Mouse (Mus musculus) neural tube, embryonic 14.5 days (tissue): ENCODE results near the gene Coq10a. TPM values are rescaled to one million over a fixed set of nuclear protein-coding genes. Genes with fewer than 3 reads are reported as not detected.

Source experiments
- ATAC-seq: fragments of 200-750 bp; cut with Nextera tagmentation; 2 replicates; pipeline ENCODE4 v1.8.0; 2017; ENCODE audit warnings: low read depth, mild to moderate bottlenecking, moderate TSS enrichment, moderate library complexity
- H3K27ac ChIP-seq: fragments of 300-500 bp; sonication (generic); 2 replicates; pipeline ENCODE4 v1.5.1; 2014; ENCODE audit warnings: low read depth, mild to moderate bottlenecking, control low read depth, low read length, moderate library complexity, mixed read lengths
- H3K27me3 ChIP-seq: fragments of 300-500 bp; sonication (generic); 2 replicates; pipeline ENCODE4 v1.6.1; 2014; ENCODE audit warnings: low read length; ENCODE audit not compliant: control insufficient read depth, insufficient read depth
- H3K36me3 ChIP-seq: fragments of 300-500 bp; sonication (generic); 2 replicates; pipeline ENCODE4 v1.6.1; 2014; ENCODE audit warnings: low read length, mixed read lengths; ENCODE audit not compliant: control insufficient read depth, insufficient read depth
- H3K4me1 ChIP-seq: fragments of 300-500 bp; sonication (generic); 2 replicates; pipeline ENCODE4 v1.6.1; 2014; ENCODE audit warnings: low read length; ENCODE audit not compliant: control insufficient read depth, insufficient read depth
- H3K4me2 ChIP-seq: fragments of 300-500 bp; sonication (generic); 2 replicates; pipeline ENCODE4 v1.6.1; 2014; ENCODE audit warnings: mild to moderate bottlenecking, low read depth, low read length, control low read depth
- H3K4me3 ChIP-seq: fragments of 300-500 bp; sonication (generic); 2 replicates; pipeline ENCODE4 v1.5.1; 2014; ENCODE audit warnings: low read depth, low read length, control low read depth, mixed read lengths
- H3K9ac ChIP-seq: fragments of 300-500 bp; sonication (generic); replicated peaks from 2 replicates; pipeline ENCODE4 v1.6.1; 2014; ENCODE audit warnings: low read depth, mild to moderate bottlenecking, control low read depth, low read length, mixed read lengths
- H3K9me3 ChIP-seq: fragments of 300-500 bp; sonication (generic); 2 replicates; pipeline ENCODE4 v1.6.1; 2016; ENCODE audit warnings: low read length; ENCODE audit not compliant: control insufficient read depth
- WGBS: fragments of 180-500 bp; shearing (Covaris S2); extraction: QIAGEN DNeasy Blood & Tissue Kit; methylation state at CpG from one replicate; pipeline ENCODE4 v1.1.7; 2014; 5-methylcytosine and 5-hydroxymethylcytosine counted together
- polyA plus RNA-seq: library from polyadenylated mRNA; unstranded; fragments of >200 nt; fragmentation: Nextera tagmentation; extraction: Ambion mirVana; gene quantifications from 2 replicates; pipeline ENCODE4 v1.2.1, GENCODE M21; 2014

The Coq10a gene
- polyA plus RNA-seq, 1 experiment from 2014 or later: 52.7 TPM

DNA sequence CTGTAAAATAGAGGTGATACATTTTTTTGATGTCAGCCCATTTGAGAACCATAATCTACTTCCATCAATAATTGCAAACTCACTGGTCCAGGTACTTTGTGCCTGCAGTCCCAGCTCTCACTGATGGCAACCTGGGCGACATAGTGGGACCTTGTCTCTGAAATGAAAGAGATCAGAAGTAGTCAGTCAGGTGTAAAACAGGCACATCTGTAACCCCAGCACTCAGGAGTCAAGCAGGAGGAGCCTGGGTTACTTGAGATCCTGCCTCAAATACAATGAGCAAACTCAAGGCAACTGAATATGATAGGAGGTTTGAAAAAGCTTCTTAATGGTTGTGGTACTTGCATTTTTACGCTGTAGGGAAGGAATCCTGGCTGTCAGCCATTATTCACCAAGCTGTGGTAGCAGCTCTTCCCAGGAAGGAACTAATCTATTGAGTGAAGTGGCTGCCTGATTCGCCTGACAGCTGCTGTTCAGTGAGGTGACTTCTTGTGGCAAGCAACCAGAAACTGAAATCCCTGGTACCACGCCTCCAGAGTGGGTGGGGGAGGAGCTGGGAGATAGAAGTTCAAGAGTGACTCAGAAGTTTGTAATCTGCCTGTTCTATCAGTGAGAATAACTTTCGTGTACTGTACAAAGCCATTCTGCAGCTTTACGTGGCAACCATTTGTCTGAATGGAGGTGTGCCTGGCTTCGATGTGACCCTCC, 24.1 kb downstream of the Coq10a start:
- Histone ChIP-seq H3K4me2 (no peak overlapping the region), H3K9me3 (no peaks in the 10 kb centered on the region), H3K9ac (no peak overlapping the region)

DNA sequence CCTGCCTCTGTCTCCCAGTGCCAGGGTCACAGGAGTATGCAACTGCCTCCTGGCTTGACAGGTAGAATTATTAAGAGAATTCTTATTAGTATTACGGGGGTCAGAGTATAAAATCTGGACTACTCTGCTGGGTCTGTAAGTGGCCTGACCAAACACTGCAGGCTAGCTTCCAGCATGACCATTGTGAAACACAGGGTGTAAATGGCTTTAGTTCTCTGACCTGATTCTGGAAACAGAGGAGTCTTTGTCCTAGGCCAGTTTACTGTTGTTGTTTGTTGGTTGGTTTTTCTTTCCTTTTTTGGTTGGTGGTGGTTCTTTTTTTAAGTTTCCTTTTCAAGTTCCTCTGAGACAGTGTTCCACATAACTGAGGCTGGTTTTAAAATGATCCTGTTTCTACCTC, 25.4 kb downstream of the Coq10a start:
- Histone ChIP-seq H3K27ac (no peak overlapping the region), H3K4me3 (no peak overlapping the region), H3K9me3 (no peaks in the 10 kb centered on the region), H3K4me1 (peaks cover 10% of the 10 kb centered on the region), H3K36me3 (no peaks in the 10 kb centered on the region), H3K9ac (no peak overlapping the region), H3K27me3 (no peaks in the 10 kb centered on the region), H3K4me2 (no peak overlapping the region)
- 91% methylated on average over 1 of the region's 1 CpGs for WGBS
- no peak for ATAC-seq

More for the DNA sequence above, 24.1 kb downstream of the Coq10a start:
- Histone ChIP-seq H3K4me3 (no peak overlapping the region), H3K27me3 (no peaks in the 10 kb centered on the region), H3K27ac (peak overlapping the region; percentile 8), H3K4me1 (no peaks in the 10 kb centered on the region), H3K36me3 (no peaks in the 10 kb centered on the region)
- no peak for ATAC-seq
- 59% methylated on average over 7 of the region's 7 CpGs for WGBS

DNA sequence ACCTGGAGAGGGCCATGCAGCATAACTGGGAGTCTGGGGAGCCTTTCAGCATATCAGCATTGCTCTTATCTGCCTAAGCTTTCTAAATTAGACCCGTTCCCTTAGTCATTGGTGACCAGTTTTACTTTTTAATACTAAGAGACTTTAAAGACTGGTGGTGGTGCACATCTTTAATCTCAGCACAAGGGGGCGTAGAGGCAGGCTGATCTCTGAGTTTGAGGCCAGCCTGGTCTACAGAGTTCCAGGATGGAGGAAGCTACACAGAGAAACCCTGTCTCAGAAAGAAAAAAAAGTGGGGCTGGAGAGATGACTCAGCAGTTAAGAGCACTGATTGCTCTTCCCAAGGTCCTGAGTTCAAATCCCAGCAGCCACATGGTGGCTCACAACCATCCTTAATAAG, 28.5 kb downstream of the Coq10a start:
- WGBS: 81% methylated on average over 2 of the region's 2 CpGs

DNA sequence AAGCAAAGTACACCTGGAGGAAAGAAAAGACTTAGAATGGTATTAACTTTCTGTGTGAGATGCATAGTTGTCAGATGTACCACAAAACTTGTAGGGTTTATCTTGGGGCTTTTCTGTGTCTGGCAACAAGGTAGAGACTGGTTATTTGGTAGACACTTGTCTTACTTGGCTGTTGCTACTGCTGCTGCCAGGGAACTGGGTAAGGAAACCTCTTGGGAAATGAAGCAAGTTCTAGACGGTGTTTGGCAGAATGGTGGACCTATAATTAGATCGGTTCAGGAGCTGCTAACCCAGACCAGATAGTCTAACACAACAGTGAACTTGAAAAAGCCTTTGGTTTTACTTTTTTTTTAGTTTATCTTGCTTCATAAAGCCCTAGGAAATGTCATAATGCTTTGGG, 29.8 kb downstream of the Coq10a start:
- no peaks in the 10 kb centered on the region for H3K36me3 ChIP-seq
- H3K4me2 ChIP-seq: peak overlapping the region; percentile 79
- no peak overlapping the region for H3K9ac ChIP-seq
- peak overlapping the region; percentile 79 for H3K4me3 ChIP-seq
- no peak for ATAC-seq
- H3K27ac ChIP-seq: no peak overlapping the region
- H3K9me3 ChIP-seq: no peaks in the 10 kb centered on the region
- no peaks in the 10 kb centered on the region for H3K27me3 ChIP-seq
- 67% methylated on average over 2 of the region's 2 CpGs for WGBS
- H3K4me1 ChIP-seq: peaks cover 16% of the 10 kb centered on the region

More for the DNA sequence above, 28.5 kb downstream of the Coq10a start:
- Histone ChIP-seq H3K9ac (no peak overlapping the region), H3K9me3 (no peaks in the 10 kb centered on the region), H3K4me3 (no peak overlapping the region), H3K36me3 (no peaks in the 10 kb centered on the region), H3K4me1 (peaks cover 16% of the 10 kb centered on the region), H3K4me2 (no peak overlapping the region), H3K27me3 (no peaks in the 10 kb centered on the region), H3K27ac (no peak overlapping the region)
- ATAC-seq: no peak

DNA sequence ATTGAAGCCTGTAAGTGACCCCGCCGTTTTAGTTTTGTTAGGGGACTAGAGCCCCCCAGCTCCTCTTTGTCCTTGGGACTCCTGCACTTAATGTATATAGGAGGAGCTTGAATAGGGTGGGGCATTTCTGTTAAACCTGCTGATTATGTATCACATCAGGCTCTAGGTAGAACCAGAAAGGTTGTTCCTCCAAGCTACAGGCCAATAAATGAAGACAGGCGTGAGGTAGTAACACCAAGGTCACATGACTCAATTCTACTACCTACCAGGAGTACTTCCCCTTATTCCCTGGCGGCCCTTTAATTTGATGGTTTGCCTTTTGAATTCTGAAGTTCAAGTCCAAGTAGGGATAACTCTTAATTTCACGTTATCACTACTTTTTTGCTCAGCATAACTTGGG, 30.4 kb downstream of the Coq10a start:
- H3K4me1 ChIP-seq: peaks cover 16% of the 10 kb centered on the region
- peak overlapping the region; percentile 79 for H3K4me3 ChIP-seq
- H3K27ac ChIP-seq: no peak overlapping the region
- ATAC-seq: no peak
- H3K27me3 ChIP-seq: no peaks in the 10 kb centered on the region
- H3K4me2 ChIP-seq: peak overlapping the region; percentile 79
- no peaks in the 10 kb centered on the region for H3K9me3 ChIP-seq
- peak overlapping the region; percentile 76 for H3K9ac ChIP-seq
- H3K36me3 ChIP-seq: no peaks in the 10 kb centered on the region
- WGBS: 24% methylated on average over 5 of the region's 5 CpGs

DNA sequence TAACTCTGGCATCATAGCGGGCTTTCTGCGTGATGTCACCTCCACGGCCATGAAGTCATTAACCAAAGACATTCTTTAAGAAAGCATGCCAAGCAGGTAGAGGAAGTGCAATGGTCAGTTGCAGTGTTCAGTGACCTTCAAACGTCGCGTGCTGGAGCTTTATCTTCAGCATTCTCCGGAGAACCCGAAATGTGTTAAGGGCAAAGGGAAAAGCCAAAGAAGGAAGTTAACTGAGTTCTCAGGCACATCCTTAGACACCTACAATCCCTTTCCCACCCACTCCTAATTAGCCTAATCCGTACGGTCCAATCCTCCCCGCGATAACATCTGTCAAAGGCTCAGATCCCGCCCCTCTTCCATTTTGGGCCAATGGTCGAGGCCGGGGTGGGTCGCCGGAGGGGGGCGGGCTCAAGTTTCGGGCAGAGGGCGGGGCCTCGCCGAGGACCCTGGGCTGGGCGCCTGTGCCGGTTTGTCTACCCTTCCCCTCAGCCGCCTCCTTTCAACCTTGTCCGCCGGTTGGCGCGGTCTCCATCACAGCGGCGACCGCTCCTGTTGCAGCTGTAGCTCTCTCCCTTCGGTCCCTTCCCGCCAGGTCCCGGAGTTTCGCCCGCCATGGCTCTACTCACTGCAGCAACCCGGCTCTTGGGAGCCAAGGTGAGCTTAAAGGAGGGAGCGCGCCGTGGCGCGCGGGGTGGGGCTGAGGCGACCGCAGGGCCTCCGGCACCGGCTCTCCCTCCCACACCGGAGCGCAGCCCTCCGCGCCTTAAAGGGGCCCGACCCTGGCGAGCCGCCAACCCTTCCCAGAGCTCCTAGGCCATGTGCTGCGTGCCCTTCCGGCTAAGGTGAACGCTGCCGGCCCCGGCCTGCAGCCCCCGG, 31.3 kb downstream of the Coq10a start, which contains the start of gene Cs:
Gene Cs (plus strand): TSS at position 429 of the 876 bp plus-strand sequence.
- H3K9me3 ChIP-seq: no peaks in the 10 kb centered on the region
- H3K4me1 ChIP-seq: peaks cover 16% of the 10 kb centered on the region
- H3K27me3 ChIP-seq: no peaks in the 10 kb centered on the region
- H3K4me2 ChIP-seq: peak within 1 kb of the TSS; percentile 79
- under 1% methylated on average over 50 of the region's 61 CpGs for WGBS
- peak; percentile 98 for ATAC-seq
- H3K4me3 ChIP-seq: peak within 1 kb of the TSS; percentile 79
- peak within 1 kb of the TSS; percentile 76 for H3K9ac ChIP-seq
- peak within 1 kb of the TSS; percentile 88 for H3K27ac ChIP-seq
- H3K36me3 ChIP-seq: no peaks in the 10 kb centered on the region

DNA sequence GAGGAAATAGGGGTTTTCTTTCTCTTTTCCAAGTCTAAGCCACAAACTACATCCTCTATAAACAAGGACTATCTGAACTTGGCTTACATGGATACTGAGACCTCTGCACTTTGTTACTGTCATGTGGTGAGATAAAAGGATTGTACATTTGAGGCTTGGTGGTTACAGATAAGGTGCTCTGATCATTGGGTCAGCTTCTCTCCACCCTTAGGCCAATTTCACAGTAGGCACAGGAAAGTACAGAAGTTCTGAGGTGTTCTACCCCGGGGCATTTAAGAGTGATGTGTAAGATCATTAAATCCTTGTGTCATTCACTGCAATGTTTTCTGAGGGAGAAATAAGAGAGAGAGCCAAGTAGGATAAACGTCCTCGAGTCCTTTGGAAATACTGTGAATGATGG, 32.2 kb downstream of the Coq10a start:
- no peak overlapping the region; the same call in 1 of the 2 replicates for H3K27ac ChIP-seq
- no peak overlapping the region for H3K9ac ChIP-seq
- WGBS: 93% methylated on average over 3 of the region's 3 CpGs
- H3K36me3 ChIP-seq: no peaks in the 10 kb centered on the region
- ATAC-seq: no peak
- no peaks in the 10 kb centered on the region for H3K9me3 ChIP-seq
- H3K4me1 ChIP-seq: peaks cover 16% of the 10 kb centered on the region
- H3K27me3 ChIP-seq: no peaks in the 10 kb centered on the region
- no peak overlapping the region for H3K4me3 ChIP-seq
- H3K4me2 ChIP-seq: peak overlapping the region; percentile 79

DNA sequence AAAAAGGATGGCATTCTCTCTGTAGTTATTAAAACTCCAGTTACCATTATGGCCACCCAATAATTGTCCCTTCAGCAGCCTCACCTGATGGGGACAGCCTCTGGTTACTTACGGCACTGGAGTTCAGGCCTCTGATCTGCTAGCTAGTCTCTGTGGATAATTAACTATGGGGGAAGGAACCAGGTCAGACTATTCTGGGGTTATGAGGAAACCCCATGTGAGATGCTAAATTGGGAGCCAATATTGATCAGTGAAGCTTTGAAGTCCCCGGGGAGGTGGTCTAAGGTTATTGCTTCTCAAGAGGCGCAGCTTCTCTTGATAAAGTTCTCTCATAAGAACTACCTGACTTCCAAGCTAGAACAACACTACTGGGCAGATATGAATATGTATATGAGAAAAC, 32.6 kb downstream of the Coq10a start:
- Histone ChIP-seq H3K27me3 (no peaks in the 10 kb centered on the region), H3K27ac (no peak overlapping the region), H3K4me2 (no peak overlapping the region), H3K9ac (no peak overlapping the region), H3K36me3 (no peaks in the 10 kb centered on the region), H3K4me3 (no peak overlapping the region), H3K9me3 (no peaks in the 10 kb centered on the region), H3K4me1 (peaks cover 16% of the 10 kb centered on the region)
- no peak for ATAC-seq
- 98% methylated on average over 3 of the region's 3 CpGs for WGBS

DNA sequence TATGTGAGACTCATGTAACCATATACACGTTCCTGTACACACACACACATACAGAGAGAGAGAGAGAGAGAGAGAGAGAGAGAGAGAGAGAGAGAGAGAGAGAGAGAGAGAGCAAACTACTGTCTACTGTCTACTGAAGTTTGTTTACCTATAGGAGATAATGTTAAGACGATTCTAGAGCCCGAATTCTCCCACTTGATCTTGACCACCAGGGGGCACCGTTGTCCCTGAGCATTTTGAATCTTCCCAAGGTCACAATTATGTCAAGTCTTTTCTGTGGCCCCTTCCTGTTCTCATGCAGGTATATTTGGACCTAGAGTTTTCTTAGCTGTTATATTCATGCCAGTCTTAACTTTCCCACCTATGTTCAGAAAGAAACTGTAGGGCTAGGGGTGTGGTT, 33.2 kb downstream of the Coq10a start:
- 6% methylated on average over 4 of the region's 4 CpGs for WGBS
- no peak overlapping the region for H3K4me2 ChIP-seq
- no peaks in the 10 kb centered on the region for H3K36me3 ChIP-seq
- no peaks in the 10 kb centered on the region for H3K9me3 ChIP-seq
- no peak overlapping the region for H3K27ac ChIP-seq
- ATAC-seq: no peak
- no peak overlapping the region for H3K4me3 ChIP-seq
- H3K27me3 ChIP-seq: no peaks in the 10 kb centered on the region
- no peak overlapping the region for H3K9ac ChIP-seq
- H3K4me1 ChIP-seq: peaks cover 16% of the 10 kb centered on the region
